Mouse (Mus musculus) limb, embryonic 15.5 days (tissue): ENCODE measurements around the gene Olfr1289. TPM values are rescaled to one million over a fixed set of nuclear protein-coding genes. Genes with fewer than 3 reads are reported as not detected.

ENCODE experiments used
- ATAC-seq: fragments of 200-750 bp; cut with Nextera tagmentation; 2 replicates; pipeline ENCODE4 v1.8.0; 2017; ENCODE audit warnings: low read depth, moderate TSS enrichment; ENCODE audit not compliant: insufficient number of reproducible peaks, low FRiP score, low TSS enrichment
- H3K27ac ChIP-seq: fragments of 300-500 bp; sonication (generic); 2 replicates; pipeline ENCODE4 v1.5.1; 2015; ENCODE audit warnings: moderate library complexity, mild to moderate bottlenecking, inconsistent platforms
- H3K27me3 ChIP-seq: fragments of 300-500 bp; sonication (generic); 2 replicates; pipeline ENCODE4 v1.6.1; 2015; ENCODE audit warnings: inconsistent platforms
- H3K36me3 ChIP-seq: fragments of 300-500 bp; sonication (generic); 2 replicates; pipeline ENCODE4 v1.6.1; 2015; ENCODE audit warnings: inconsistent platforms
- H3K4me1 ChIP-seq: fragments of 300-500 bp; sonication (generic); 2 replicates; pipeline ENCODE4 v1.6.1; 2015; ENCODE audit warnings: inconsistent platforms
- H3K4me2 ChIP-seq: fragments of 300-500 bp; sonication (generic); 2 replicates; pipeline ENCODE4 v1.6.1; 2015; ENCODE audit warnings: mild to moderate bottlenecking, inconsistent platforms
- H3K4me3 ChIP-seq: fragments of 300-500 bp; sonication (generic); 2 replicates; pipeline ENCODE4 v1.5.1; 2015; ENCODE audit warnings: mild to moderate bottlenecking, inconsistent platforms
- H3K9ac ChIP-seq: fragments of 300-500 bp; sonication (generic); 2 replicates; pipeline ENCODE4 v1.6.1; 2015; ENCODE audit warnings: inconsistent platforms
- H3K9me3 ChIP-seq: fragments of 300-500 bp; sonication (generic); 2 replicates; pipeline ENCODE4 v1.6.1; 2016; ENCODE audit warnings: inconsistent platforms
- whole genome bisulfite sequencing: fragments of 180-500 bp; shearing (Covaris S2); methylation state at CpG from one replicate; pipeline ENCODE4 v1.1.7; 2015; 5-methylcytosine and 5-hydroxymethylcytosine counted together
- polyA plus RNA-seq: library from polyadenylated mRNA; unstranded; fragments of >200 nt; fragmentation: Nextera tagmentation; extraction: Ambion mirVana; gene quantifications from 2 replicates; pipeline ENCODE4 v1.2.1, GENCODE M21; 2015

The Olfr1289 gene
- polyA plus RNA-seq, result not detected in 2 replicates

GRCm38 (mm10) chr2:111480519-111480918, at the start of gene Olfr1289:
Gene Olfr1289 (plus strand): TSS chr2:111480819.
- Histone ChIP-seq H3K27me3 (no peaks in the 10 kb centered on the region), H3K27ac (no peak within 1 kb of the TSS), H3K9ac (no peak within 1 kb of the TSS), H3K36me3 (no peaks in the 10 kb centered on the region), H3K4me2 (no peak within 1 kb of the TSS), H3K4me3 (no peak within 1 kb of the TSS), H3K9me3 (no peaks in the 10 kb centered on the region), H3K4me1 (no peaks in the 10 kb centered on the region)
- no peak for ATAC-seq
- WGBS, result 69% methylated on average over 1 of the region's 1 CpGs

GRCm38 (mm10) chr2:111448842-111449241, 31.8 kb upstream of the Olfr1289 start, which contains the start of gene Olfr1287:
Gene Olfr1287 (plus strand): TSS chr2:111449142.
- no peak within 1 kb of the TSS for H3K27ac ChIP-seq
- no peaks in the 10 kb centered on the region for H3K36me3 ChIP-seq
- H3K4me1 ChIP-seq, result no peaks in the 10 kb centered on the region
- ATAC-seq, result no peak
- no peak within 1 kb of the TSS for H3K9ac ChIP-seq
- no peaks in the 10 kb centered on the region for H3K27me3 ChIP-seq
- H3K9me3 ChIP-seq, result no peaks in the 10 kb centered on the region
- no peak within 1 kb of the TSS for H3K4me3 ChIP-seq
- H3K4me2 ChIP-seq, result no peak within 1 kb of the TSS
- 67% methylated on average over 1 of the region's 1 CpGs for WGBS

GRCm38 (mm10) chr2:111473801-111474200, 6.8 kb upstream of the Olfr1289 start, which contains the start of gene Olfr1288:
Gene Olfr1288 (plus strand): TSS chr2:111474101.
- H3K4me1 ChIP-seq, result no peaks in the 10 kb centered on the region
- no peaks in the 10 kb centered on the region for H3K36me3 ChIP-seq
- ATAC-seq, result no peak
- H3K27me3 ChIP-seq, result no peaks in the 10 kb centered on the region
- H3K4me2 ChIP-seq, result no peak within 1 kb of the TSS
- WGBS, result 92% methylated on average over 1 of the region's 1 CpGs
- no peak within 1 kb of the TSS for H3K27ac ChIP-seq
- H3K4me3 ChIP-seq, result no peak within 1 kb of the TSS
- no peaks in the 10 kb centered on the region for H3K9me3 ChIP-seq
- H3K9ac ChIP-seq, result no peak within 1 kb of the TSS

GRCm38 (mm10) chr2:111493729-111494128, 13.1 kb downstream of the Olfr1289 start, which contains the start of gene Olfr1290:
Gene Olfr1290 (minus strand): TSS chr2:111493829.
- no peaks in the 10 kb centered on the region for H3K36me3 ChIP-seq
- no peaks in the 10 kb centered on the region for H3K9me3 ChIP-seq
- no peaks in the 10 kb centered on the region for H3K27me3 ChIP-seq
- 75% methylated on average over 5 of the region's 5 CpGs for WGBS
- no peak within 1 kb of the TSS for H3K27ac ChIP-seq
- H3K4me1 ChIP-seq, result no peaks in the 10 kb centered on the region
- H3K4me2 ChIP-seq, result no peak within 1 kb of the TSS
- H3K4me3 ChIP-seq, result no peak within 1 kb of the TSS
- no peak within 1 kb of the TSS for H3K9ac ChIP-seq
- no peak for ATAC-seq

GRCm38 (mm10) chr2:111496880-111497279, 16.3 kb downstream of the Olfr1289 start, which contains the start of gene Olfr1291-ps1:
Gene Olfr1291-ps1 (plus strand): TSS chr2:111497180.
- Histone ChIP-seq H3K4me1 (no peaks in the 10 kb centered on the region), H3K9ac (no peak within 1 kb of the TSS), H3K27ac (no peak within 1 kb of the TSS), H3K27me3 (no peaks in the 10 kb centered on the region), H3K36me3 (no peaks in the 10 kb centered on the region), H3K9me3 (no peaks in the 10 kb centered on the region), H3K4me3 (no peak within 1 kb of the TSS), H3K4me2 (no peak within 1 kb of the TSS)
- WGBS, result 81% methylated on average over 3 of the region's 3 CpGs
- no peak for ATAC-seq

- no peak overlapping the region for H3K27ac ChIP-seq
- no peak overlapping the region for H3K4me2 ChIP-seq
- 83% methylated on average over 10 of the region's 10 CpGs for WGBS
- H3K27me3 ChIP-seq, result no peaks in the 10 kb centered on the region
- ATAC-seq, result no peak
- no peak overlapping the region for H3K4me3 ChIP-seq
- no peaks in the 10 kb centered on the region for H3K4me1 ChIP-seq
- H3K36me3 ChIP-seq, result no peaks in the 10 kb centered on the region
- H3K9me3 ChIP-seq, result 0 out of 2 replicates have a peak, but pooled peaks cover 2% of the 10 kb centered on the region
- H3K9ac ChIP-seq, result no peak overlapping the region
Measured at GRCm38 (mm10) chr2:111517451-111517850, 36.8 kb downstream of the Olfr1289 start.

- Histone ChIP-seq H3K9me3 (0 out of 2 replicates have a peak, but pooled peaks cover 2% of the 10 kb centered on the region), H3K27ac (no peak within 1 kb of the TSS), H3K4me3 (no peak within 1 kb of the TSS), H3K4me1 (no peaks in the 10 kb centered on the region), H3K9ac (no peak within 1 kb of the TSS), H3K4me2 (no peak within 1 kb of the TSS), H3K36me3 (no peaks in the 10 kb centered on the region), H3K27me3 (no peaks in the 10 kb centered on the region)
- WGBS, result 87% methylated on average over 1 of the region's 1 CpGs
- no peak for ATAC-seq
Measured at GRCm38 (mm10) chr2:111524903-111525302, 44.3 kb downstream of the Olfr1289 start, which contains the start of gene Olfr1293-ps. Gene Olfr1293-ps (plus strand): TSS chr2:111525203.

Other genes starting within 250 kb of the Olfr1289 start
- gene Olfr1275, start 245.5 kb upstream of the Olfr1289 start, polyA plus RNA-seq, result not detected in 2 replicates
- gene Olfr1276, start 226.3 kb upstream of the Olfr1289 start, polyA plus RNA-seq, result not detected in 2 replicates
- gene Olfr1277, start 206.7 kb upstream of the Olfr1289 start, polyA plus RNA-seq, result not detected in 2 replicates
- not detected in 2 replicates for gene Olfr1278, start 190.7 kb upstream of the Olfr1289 start, polyA plus RNA-seq
- gene Olfr1279, start 180.2 kb upstream of the Olfr1289 start, polyA plus RNA-seq, result not detected in 2 replicates
- gene Olfr1280, start 166.8 kb upstream of the Olfr1289 start, polyA plus RNA-seq, result not detected in 2 replicates
- gene Olfr1281, start 154.3 kb upstream of the Olfr1289 start, polyA plus RNA-seq, result not detected in 2 replicates
- gene Olfr1282, start 144.7 kb upstream of the Olfr1289 start, polyA plus RNA-seq, result not detected in 2 replicates
- gene Olfr1283, start 114.0 kb upstream of the Olfr1289 start, polyA plus RNA-seq, result not detected in 2 replicates
- not detected in 2 replicates for gene Olfr1284, start 105.3 kb upstream of the Olfr1289 start, polyA plus RNA-seq
- not detected in 2 replicates for gene Olfr1286, start 57.7 kb upstream of the Olfr1289 start, polyA plus RNA-seq
- not detected in 2 replicates for gene Olfr1287, start 31.7 kb upstream of the Olfr1289 start, polyA plus RNA-seq
- not detected in 2 replicates for gene Olfr1288, start 6.7 kb upstream of the Olfr1289 start, polyA plus RNA-seq
- gene Olfr1290, start 13.0 kb downstream of the Olfr1289 start, polyA plus RNA-seq, result not detected in 2 replicates
- not detected in 2 replicates for gene Olfr1291-ps1, start 16.4 kb downstream of the Olfr1289 start, polyA plus RNA-seq
- gene Olfr1293-ps, start 44.4 kb downstream of the Olfr1289 start, polyA plus RNA-seq, result not detected in 2 replicates
- not detected in 2 replicates for gene Olfr1294, start 59.5 kb downstream of the Olfr1289 start, polyA plus RNA-seq
- gene Olfr1295, start 88.9 kb downstream of the Olfr1289 start, polyA plus RNA-seq, result not detected in 2 replicates
- gene Olfr1297, start 145.7 kb downstream of the Olfr1289 start, polyA plus RNA-seq, result not detected in 2 replicates
- not detected in 2 replicates for gene Olfr1298, start 168.4 kb downstream of the Olfr1289 start, polyA plus RNA-seq
- not detected in 2 replicates for gene Olfr1299, start 180.6 kb downstream of the Olfr1289 start, polyA plus RNA-seq